Mouse (Mus musculus) spleen, adult 2 months (tissue): ENCODE results near the gene Pdzph1.

Experiments
- CTCF ChIP-seq: fragments of 200-500 bp; IDR thresholded peaks from 2 replicates; pipeline ENCODE4 v1.5.1; 2011; ENCODE audit warnings: mild to moderate bottlenecking, inconsistent platforms; ENCODE audit not compliant: insufficient read depth, insufficient read length, insufficient replicate concordance; ENCODE audit errors: extremely low read depth
- POLR2A ChIP-seq: fragments of 200-500 bp; IDR thresholded peaks from 2 replicates; pipeline ENCODE4 v1.6.1; 2011; ENCODE audit warnings: low read depth, low read length, inconsistent platforms

DNA sequence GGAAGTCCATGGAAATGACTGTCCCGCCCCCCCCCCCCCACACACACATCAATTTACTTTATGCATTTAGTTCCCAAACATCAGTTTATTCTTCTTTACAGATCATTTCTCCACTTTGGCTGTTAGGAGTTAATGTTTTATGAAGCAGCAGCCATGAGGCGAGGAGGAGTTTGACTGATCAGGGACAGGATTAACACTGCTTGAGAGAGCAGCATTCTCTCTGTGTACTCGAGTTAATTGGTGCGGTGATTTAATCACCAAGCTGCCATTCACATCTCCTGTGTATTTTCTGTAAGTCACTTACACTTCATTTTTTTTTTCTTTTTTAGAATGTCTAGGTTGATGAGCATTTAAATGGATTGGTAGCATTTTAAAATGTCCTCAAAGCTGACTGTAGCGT is 32.8 kb upstream of the Pdzph1 start:
- TF ChIP-seq CTCF (no peak), POLR2A (no peak)
